Mouse (Mus musculus): ENCODE results near the gene Cebpz. TPM values are rescaled to one million over a fixed set of nuclear protein-coding genes. Genes with fewer than 3 reads are reported as not detected.

The Cebpz gene
- polyA plus RNA-seq (2012; rRNA removed), result 3.9 and 6.3 TPM in 2 replicates

DNA sequence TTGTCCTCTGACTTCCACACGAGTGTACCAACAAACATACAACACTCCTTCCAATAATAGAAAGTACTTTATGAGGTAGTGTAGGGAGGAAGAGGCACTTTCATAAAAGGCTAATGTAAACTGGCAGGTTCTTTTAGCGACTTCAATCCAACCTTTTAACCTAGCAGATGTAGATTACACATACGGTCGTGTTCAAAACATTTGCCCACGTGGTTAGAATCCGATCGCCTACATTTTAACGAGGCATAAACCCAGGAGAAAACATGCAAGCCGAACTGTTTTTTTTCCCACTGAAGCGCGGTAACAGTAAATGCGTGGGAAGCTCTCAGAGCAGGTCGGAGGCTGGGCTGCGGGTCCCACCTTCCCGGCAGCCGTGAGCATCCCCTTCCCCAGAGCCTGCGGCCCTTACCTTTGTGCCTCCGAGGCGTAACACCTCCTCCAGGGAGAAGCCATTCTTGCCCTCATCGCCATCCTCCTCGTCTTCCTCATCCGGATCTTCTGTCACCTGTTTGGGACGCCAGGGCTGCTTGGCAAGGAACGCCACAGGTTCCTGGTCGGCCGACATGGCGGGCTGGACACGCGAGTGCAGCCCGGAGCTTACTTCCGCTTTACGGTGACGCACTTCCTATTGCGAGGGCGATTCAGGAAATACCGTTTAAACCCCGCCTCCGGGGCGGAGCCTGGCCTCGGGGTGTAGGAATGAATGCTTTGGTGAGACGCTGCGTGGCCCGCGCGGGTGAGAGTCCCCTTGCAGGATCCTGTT is at the start of gene Cebpz, which contains the start of gene Ndufaf7:
TSS of gene Cebpz (minus strand) at position 601 of the 763 bp plus-strand sequence.
TSS of gene Ndufaf7 (plus strand) at position 671 of the 763 bp plus-strand sequence.
- Histone ChIP-seq H3K4me1 (ENCODE audit: control insufficient read depth, insufficient read depth, insufficient read length) (peaks cover 3% of the 10 kb centered on the region; the same call in 1 of the 2 replicates), H3K27ac (ENCODE audit: insufficient read depth, low read length) (peak within 1 kb of the TSS; percentile 42), H3K27me3 (ENCODE audit: control insufficient read depth, insufficient read depth, low read length) (no peaks in the 10 kb centered on the region), H3K4me3 (ENCODE audit: extremely low read depth, insufficient read depth, insufficient read length) (peak within 1 kb of the TSS; percentile 78), H3K36me3 (ENCODE audit: control insufficient read depth, insufficient read depth, low read length) (peaks cover 11% of the 10 kb centered on the region)
- under 1% methylated on average over 45 of the region's 45 CpGs for WGBS
- DNase-seq (ENCODE audit: low read depth in 1 of 2, low spot score in 2 of 2), result peak; percentile 94
- TF ChIP-seq CTCF (IDR thresholded peaks at IDR 0.05; ENCODE audit: extremely low read depth, insufficient read depth, insufficient read length, insufficient replicate concordance), result no peak
- TF ChIP-seq POLR2A (IDR thresholded peaks at IDR 0.05; ENCODE audit: low read depth, low read length), result peak; percentile 77

DNA sequence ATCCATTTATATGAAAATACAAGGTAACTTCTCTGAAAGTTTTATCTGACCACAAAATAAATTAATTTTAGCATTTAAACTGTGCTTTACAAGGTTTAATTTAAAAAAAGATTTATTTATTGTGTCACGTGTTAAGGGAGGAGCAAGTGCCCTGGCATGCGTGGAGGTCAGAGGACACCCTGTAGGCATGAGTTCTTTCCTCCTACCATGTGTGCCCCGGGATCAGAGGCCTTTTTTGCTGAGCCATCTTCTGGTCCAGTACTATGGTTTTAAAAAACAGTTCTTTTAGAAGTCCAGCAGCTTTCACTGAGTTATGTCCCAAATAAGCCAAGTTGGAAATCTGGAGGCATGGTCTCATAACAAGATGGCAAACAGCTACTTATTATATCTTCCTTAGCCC is 46.9 kb upstream of the Cebpz start:
- Histone ChIP-seq H3K4me3 (ENCODE audit: extremely low read depth, insufficient read depth, insufficient read length) (no peak overlapping the region), H3K27me3 (ENCODE audit: control insufficient read depth, insufficient read depth, low read length) (no peaks in the 10 kb centered on the region), H3K4me1 (ENCODE audit: control insufficient read depth, insufficient read depth, insufficient read length) (no peaks in the 10 kb centered on the region; the same call in 1 of the 2 replicates), H3K27ac (ENCODE audit: insufficient read depth, low read length) (no peak overlapping the region), H3K36me3 (ENCODE audit: control insufficient read depth, insufficient read depth, low read length) (peaks cover 17% of the 10 kb centered on the region)
- WGBS, result 90% methylated on average over 3 of the region's 3 CpGs
- TF ChIP-seq CTCF (IDR thresholded peaks at IDR 0.05; ENCODE audit: extremely low read depth, insufficient read depth, insufficient read length, insufficient replicate concordance) (no peak), POLR2A (IDR thresholded peaks at IDR 0.05; ENCODE audit: low read depth, low read length) (no peak)
- DNase-seq (ENCODE audit: low read depth in 1 of 2, low spot score in 2 of 2), result no peak

GRCm38 (mm10) chr17:78983166-78983565 is 46.3 kb upstream of the Cebpz start:
- Histone ChIP-seq H3K36me3 (ENCODE audit: control insufficient read depth, insufficient read depth, low read length) (peaks cover 17% of the 10 kb centered on the region), H3K4me1 (ENCODE audit: control insufficient read depth, insufficient read depth, insufficient read length) (no peaks in the 10 kb centered on the region; the same call in 1 of the 2 replicates), H3K4me3 (ENCODE audit: extremely low read depth, insufficient read depth, insufficient read length) (no peak overlapping the region), H3K27me3 (ENCODE audit: control insufficient read depth, insufficient read depth, low read length) (no peaks in the 10 kb centered on the region), H3K27ac (ENCODE audit: insufficient read depth, low read length) (no peak overlapping the region)
- TF ChIP-seq POLR2A (IDR thresholded peaks at IDR 0.05; ENCODE audit: low read depth, low read length) (no peak), CTCF (IDR thresholded peaks at IDR 0.05; ENCODE audit: extremely low read depth, insufficient read depth, insufficient read length, insufficient replicate concordance) (no peak)
- DNase-seq (ENCODE audit: low read depth in 1 of 2, low spot score in 2 of 2), result no peak
- 94% methylated on average over 8 of the region's 8 CpGs for WGBS

- Histone ChIP-seq H3K36me3 (ENCODE audit: control insufficient read depth, insufficient read depth, low read length) (peaks cover 15% of the 10 kb centered on the region), H3K27me3 (ENCODE audit: control insufficient read depth, insufficient read depth, low read length) (no peaks in the 10 kb centered on the region), H3K4me1 (ENCODE audit: control insufficient read depth, insufficient read depth, insufficient read length) (no peaks in the 10 kb centered on the region), H3K27ac (ENCODE audit: insufficient read depth, low read length) (no peak overlapping the region), H3K4me3 (ENCODE audit: extremely low read depth, insufficient read depth, insufficient read length) (no peak overlapping the region)
- WGBS, result 88% methylated on average over 3 of the region's 3 CpGs
- no peak for DNase-seq (ENCODE audit: low read depth in 1 of 2, low spot score in 2 of 2)
- TF ChIP-seq POLR2A (IDR thresholded peaks at IDR 0.05; ENCODE audit: low read depth, low read length) (no peak), CTCF (IDR thresholded peaks at IDR 0.05; ENCODE audit: extremely low read depth, insufficient read depth, insufficient read length, insufficient replicate concordance) (no peak)
Observed at GRCm38 (mm10) chr17:78968500-78968899, 31.6 kb upstream of the Cebpz start.

DNA sequence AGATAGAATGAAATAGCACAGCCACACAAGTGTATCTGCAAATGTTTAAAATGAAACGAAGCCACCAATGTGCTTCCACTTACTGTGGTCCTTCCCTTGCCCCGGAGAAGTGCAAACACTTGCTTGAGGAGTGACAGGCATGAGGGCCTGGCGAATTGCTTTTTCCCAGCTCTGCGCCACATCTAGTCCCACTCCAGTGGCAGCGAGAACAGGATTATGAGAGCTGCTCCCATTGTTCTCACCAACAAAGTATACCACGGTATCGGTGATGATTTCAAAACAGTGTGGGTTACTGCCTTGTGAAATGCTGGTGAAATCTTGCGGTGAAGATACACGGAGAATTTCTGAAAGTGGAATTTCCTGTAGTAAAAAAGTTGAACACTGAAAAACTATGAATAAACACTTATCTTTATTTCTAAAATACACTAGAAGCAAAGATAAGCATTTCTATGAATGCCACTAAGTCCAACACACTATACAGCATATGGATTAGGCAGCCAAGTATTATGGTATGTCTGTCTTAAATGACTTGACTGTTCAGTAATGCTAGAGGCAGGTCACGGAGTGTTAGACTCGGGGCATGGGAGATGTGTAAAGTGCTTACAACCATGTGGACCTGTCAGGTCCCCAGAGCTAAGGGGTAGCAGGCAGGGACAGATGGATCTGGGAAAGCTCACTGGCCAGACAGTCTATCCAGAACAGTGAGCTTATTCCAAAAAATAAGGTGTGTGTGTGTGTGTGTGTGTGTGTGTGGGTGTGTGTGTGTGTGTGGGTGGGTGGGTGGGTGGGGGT is 29.4 kb upstream of the Cebpz start:
- H3K4me1 ChIP-seq (ENCODE audit: control insufficient read depth, insufficient read depth, insufficient read length), result no peaks in the 10 kb centered on the region
- no peak for TF ChIP-seq CTCF (IDR thresholded peaks at IDR 0.05; ENCODE audit: extremely low read depth, insufficient read depth, insufficient read length, insufficient replicate concordance)
- TF ChIP-seq POLR2A (IDR thresholded peaks at IDR 0.05; ENCODE audit: low read depth, low read length), result no peak
- no peaks in the 10 kb centered on the region for H3K27me3 ChIP-seq (ENCODE audit: control insufficient read depth, insufficient read depth, low read length)
- no peak for DNase-seq (ENCODE audit: low read depth in 1 of 2, low spot score in 2 of 2)
- H3K27ac ChIP-seq (ENCODE audit: insufficient read depth, low read length), result no peak overlapping the region
- no peak overlapping the region for H3K4me3 ChIP-seq (ENCODE audit: extremely low read depth, insufficient read depth, insufficient read length)
- 90% methylated on average over 11 of the region's 11 CpGs for WGBS
- peaks cover 12% of the 10 kb centered on the region for H3K36me3 ChIP-seq (ENCODE audit: control insufficient read depth, insufficient read depth, low read length)

DNA sequence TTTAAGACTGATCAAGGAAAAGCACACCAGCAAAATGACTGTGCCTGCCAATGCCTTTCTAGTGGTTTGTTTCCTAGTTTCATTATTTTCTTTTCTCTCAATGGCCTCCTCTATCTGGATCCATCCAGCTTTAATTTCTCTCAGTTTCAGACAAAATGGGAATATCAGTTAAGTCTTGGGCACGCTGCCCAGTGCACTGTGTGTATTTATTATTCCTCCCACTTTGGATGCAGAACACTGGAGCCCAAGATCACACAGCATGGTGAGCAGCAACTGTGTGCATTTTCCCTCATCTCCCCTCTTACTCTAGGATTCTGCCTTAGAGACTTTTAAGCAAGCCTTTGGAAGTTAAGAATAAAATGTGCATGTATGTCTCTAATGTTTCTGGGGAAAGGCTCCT is 27.5 kb upstream of the Cebpz start:
- Histone ChIP-seq H3K4me1 (ENCODE audit: control insufficient read depth, insufficient read depth, insufficient read length) (no peaks in the 10 kb centered on the region), H3K4me3 (ENCODE audit: extremely low read depth, insufficient read depth, insufficient read length) (no peak overlapping the region), H3K27me3 (ENCODE audit: control insufficient read depth, insufficient read depth, low read length) (no peaks in the 10 kb centered on the region), H3K27ac (ENCODE audit: insufficient read depth, low read length) (no peak overlapping the region), H3K36me3 (ENCODE audit: control insufficient read depth, insufficient read depth, low read length) (peaks cover 9% of the 10 kb centered on the region; the same call in 1 of the 2 replicates)
- WGBS, result 100% methylated on average over 1 of the region's 1 CpGs
- TF ChIP-seq POLR2A (IDR thresholded peaks at IDR 0.05; ENCODE audit: low read depth, low read length) (no peak), CTCF (IDR thresholded peaks at IDR 0.05; ENCODE audit: extremely low read depth, insufficient read depth, insufficient read length, insufficient replicate concordance) (no peak)
- DNase-seq (ENCODE audit: low read depth in 1 of 2, low spot score in 2 of 2), result no peak
